Mouse (Mus musculus): ENCODE measurements at regions not wholly inside any gene's neighbourhood (a gene's known extent, or its start where the extent isn't known, plus 50 kb on each side); places are given as distances from the start of the nearest gene placed in this dataset.

GRCm38 (mm10) chr1:121013839-121014503, 318.4 kb downstream of the Insig2 start:
- WGBS = 50% methylated on average over 12 of the region's 12 CpGs
- no peak for DNase-seq (ENCODE audit: low read depth, low spot score)

GRCm38 (mm10) chr1:121029375-121029774, 303.0 kb downstream of the Insig2 start:
- 85% methylated on average over 2 of the region's 2 CpGs for WGBS
- no peak for DNase-seq (ENCODE audit: low read depth, low spot score)

- 82% methylated on average over 10 of the region's 10 CpGs for WGBS
- no peak for DNase-seq (ENCODE audit: low read depth, low spot score)
These were observed 297.5 kb downstream of the Insig2 start for GRCm38 (mm10) chr1:121034761-121035393.

- WGBS = 88% methylated on average over 6 of the region's 6 CpGs
- DNase-seq (ENCODE audit: low read depth, low spot score) = no peak
These were observed 285.8 kb downstream of the Insig2 start for GRCm38 (mm10) chr1:121046581-121046980.

- 37% methylated on average over 2 of the region's 2 CpGs for WGBS
These were observed 285.0 kb downstream of the Insig2 start for GRCm38 (mm10) chr1:121047406-121047805.

GRCm38 (mm10) chr1:121049684-121050083, 282.7 kb downstream of the Insig2 start:
- no peak for DNase-seq (ENCODE audit: low read depth, low spot score)
- 87% methylated on average over 4 of the region's 4 CpGs for WGBS

More at GRCm38 (mm10) chr1:121047406-121047805, 285.0 kb downstream of the Insig2 start:
- no peak for DNase-seq (ENCODE audit: low read depth, low spot score)

- DNase-seq (ENCODE audit: low read depth, low spot score) = no peak
- 45% methylated on average over 12 of the region's 12 CpGs for WGBS
These were observed 281.5 kb downstream of the Insig2 start for GRCm38 (mm10) chr1:121050695-121051495.

- WGBS = 65% methylated on average over 6 of the region's 6 CpGs
- DNase-seq (ENCODE audit: low read depth, low spot score) = no peak
These were observed 280.8 kb downstream of the Insig2 start for GRCm38 (mm10) chr1:121051496-121052119.

- 86% methylated on average over 5 of the region's 5 CpGs for WGBS
- DNase-seq (ENCODE audit: low read depth, low spot score) = no peak
These were observed 280.3 kb downstream of the Insig2 start for GRCm38 (mm10) chr1:121052120-121052501.

GRCm38 (mm10) chr1:121053692-121054091, 278.7 kb downstream of the Insig2 start:
- 20% methylated on average over 11 of the region's 11 CpGs for WGBS
- no peak for DNase-seq (ENCODE audit: low read depth, low spot score)

GRCm38 (mm10) chr1:121074569-121074968, 257.8 kb downstream of the Insig2 start:
- WGBS = 71% methylated on average over 1 of the region's 1 CpGs
- DNase-seq (ENCODE audit: low read depth, low spot score) = no peak

- 51% methylated on average over 5 of the region's 5 CpGs for WGBS
- no peak for DNase-seq (ENCODE audit: low read depth, low spot score)
These were observed 249.6 kb downstream of the Insig2 start for GRCm38 (mm10) chr1:121082839-121083238.

GRCm38 (mm10) chr1:121085101-121085727, 247.2 kb downstream of the Insig2 start:
- 42% methylated on average over 2 of the region's 2 CpGs for WGBS

GRCm38 (mm10) chr1:121087124-121087887, 245.1 kb downstream of the Insig2 start:
- no peak for DNase-seq (ENCODE audit: low read depth, low spot score)
- 31% methylated on average over 7 of the region's 7 CpGs for WGBS

More at GRCm38 (mm10) chr1:121085101-121085727, 247.2 kb downstream of the Insig2 start:
- no peak for DNase-seq (ENCODE audit: low read depth, low spot score)

GRCm38 (mm10) chr1:121090628-121091027, 241.8 kb downstream of the Insig2 start:
- 80% methylated on average over 4 of the region's 4 CpGs for WGBS
- DNase-seq (ENCODE audit: low read depth, low spot score) = no peak

GRCm38 (mm10) chr1:121092870-121093269, 239.5 kb downstream of the Insig2 start:
- no peak for DNase-seq (ENCODE audit: low read depth, low spot score)
- WGBS = 52% methylated on average over 5 of the region's 5 CpGs

- WGBS = 12% methylated on average over 28 of the region's 28 CpGs
- no peak for DNase-seq (ENCODE audit: low read depth, low spot score)
These were observed 235.5 kb downstream of the Insig2 start for GRCm38 (mm10) chr1:121096551-121097550.

Data from large intestine, adult 2 months (tissue).